ENCODE assay signal across 15 mouse cellular contexts in genomic region chr3:96225421-96225820, GRCm38 (mm10). TPM values are rescaled to one million over a fixed set of nuclear protein-coding genes. Genes with fewer than 3 reads are reported as not detected.
DNase-seq lines count a peak whose midpoint lies in the region; ATAC-seq lines count a peak whose summit lies in the region.
"Had no signal": no experiment of that assay in that cellular context is flagged by ENCODE, and none has a peak within 500 bp of the region (broad histone marks: within the 10 kb centered on the region; RNA-seq: fewer than 3 reads in every experiment).

No protein-coding gene starts in this region.

- no peak overlapping the region for H3K4me3 ChIP-seq in heart, embryonic 12.5 days
- H3K4me3 ChIP-seq in megakaryocyte, embryonic 14.5 days (replicated peaks), result peak overlapping the region; percentile 62
- no peak overlapping the region for H3K4me3 ChIP-seq in embryonic facial prominence, embryonic 10.5 days
- H3K4me3 ChIP-seq in macrophage (ENCODE audit: inconsistent target), result no peak overlapping the region
- H3K4me3 ChIP-seq: left cerebral cortex, adult 2 months; neural tube, embryonic 12.5 days had no signal

- peak overlapping the region; percentile 58; the same call in 1 of the 2 replicates for H3K9ac ChIP-seq in heart, embryonic 12.5 days
- H3K9ac ChIP-seq: neural tube, embryonic 12.5 days had no signal

- ATAC-seq in heart, embryonic 12.5 days (ENCODE audit: insufficient number of reproducible peaks, low FRiP score), result no peak
- no peak for ATAC-seq in megakaryocyte, adult 5-6 weeks (ENCODE audit: poor library complexity, severe bottlenecking)

- H3K4me2 ChIP-seq in heart, embryonic 12.5 days, result no peak overlapping the region
- H3K4me2 ChIP-seq: neural tube, embryonic 12.5 days had no signal

- no peak for DNase-seq in heart, adult 8-10 months (ENCODE audit: low spot score)
- DNase-seq in embryonic facial prominence, embryonic 10.5 days (ENCODE audit: low spot score), result no peak
- no peak for DNase-seq in ovary, postnatal 14 days (ENCODE audit: low spot score)
- DNase-seq: adrenal gland, postnatal 14 days; cerebellum, adult 11 months; embryo, embryonic 11 days; gastrocnemius, postnatal 25 days; right cerebral cortex, postnatal 14 days; thymus, postnatal 25 days had no signal

- H3K27ac ChIP-seq in heart, embryonic 12.5 days (ENCODE audit: poor library complexity, severe bottlenecking), result no peak overlapping the region
- H3K27ac ChIP-seq in embryonic facial prominence, embryonic 10.5 days (replicated peaks), result peak overlapping the region; percentile 48
- peak overlapping the region; percentile 94 for H3K27ac ChIP-seq in macrophage
- H3K27ac ChIP-seq: left cerebral cortex, adult 2 months; neural tube, embryonic 12.5 days had no signal

- no peaks in the 10 kb centered on the region for H3K9me3 ChIP-seq in heart, embryonic 12.5 days (replicated peaks)
- no peaks in the 10 kb centered on the region for H3K9me3 ChIP-seq in megakaryocyte, embryonic 14.5 days
- H3K9me3 ChIP-seq in embryonic facial prominence, embryonic 10.5 days, result no peaks in the 10 kb centered on the region
- H3K9me3 ChIP-seq: neural tube, embryonic 12.5 days had no signal

- H3K27me3 ChIP-seq in heart, embryonic 12.5 days (replicated peaks), result no peaks in the 10 kb centered on the region
- no peaks in the 10 kb centered on the region for H3K27me3 ChIP-seq in megakaryocyte, embryonic 14.5 days (replicated peaks)
- no peaks in the 10 kb centered on the region for H3K27me3 ChIP-seq in embryonic facial prominence, embryonic 10.5 days (replicated peaks; ENCODE audit: low read depth, poor library complexity, severe bottlenecking)
- H3K27me3 ChIP-seq: neural tube, embryonic 12.5 days had no signal

- H3K36me3 ChIP-seq in heart, embryonic 12.5 days, result no peaks in the 10 kb centered on the region
- no peaks in the 10 kb centered on the region for H3K36me3 ChIP-seq in megakaryocyte, embryonic 14.5 days (replicated peaks; ENCODE audit: low read length)
- no peaks in the 10 kb centered on the region for H3K36me3 ChIP-seq in embryonic facial prominence, embryonic 10.5 days (replicated peaks)
- H3K36me3 ChIP-seq in macrophage (ENCODE audit: inconsistent target), result no peaks in the 10 kb centered on the region
- H3K36me3 ChIP-seq: neural tube, embryonic 12.5 days had no signal

- H3K79me2 ChIP-seq in macrophage (ENCODE audit: inconsistent target), result peaks cover 46% of the 10 kb centered on the region

- H3K4me1 ChIP-seq in heart, embryonic 12.5 days (replicated peaks), result peaks cover 44% of the 10 kb centered on the region
- peaks cover 78% of the 10 kb centered on the region for H3K4me1 ChIP-seq in megakaryocyte, embryonic 14.5 days
- H3K4me1 ChIP-seq in embryonic facial prominence, embryonic 10.5 days, result peaks cover 54% of the 10 kb centered on the region

- 48% methylated on average over 2 of the region's 2 CpGs for WGBS in heart, embryonic 12.5 days
- 28% methylated on average over 2 of the region's 2 CpGs for WGBS in embryonic facial prominence, embryonic 10.5 days
- WGBS in macrophage (ENCODE audit: missing documents), result 90% methylated on average over 2 of the region's 2 CpGs

RNA-seq across cellular contexts. Expression of gene Hist2h2be, which starts 4.5 kb away (rescaled TPM):
- 5.0 and 5.7 TPM in 2 replicates for polyA plus RNA-seq in heart, embryonic 12.5 days (2016; fragmentation: Nextera tagmentation; extraction: Ambion mirVana)
- total RNA-seq in heart, adult 8-10 months (2022), result 10 to 100 TPM in 2 of 4 experiments, 1 to 10 TPM in 2; 8.3 to 10.2 (median 9.8) TPM
- 0.10 TPM in 1 of 2 replicates, not detected in the other for polyA plus RNA-seq in megakaryocyte, embryonic 14.5 days (2012; ENCODE audit: insufficient read depth, low replicate concordance)
- 10.2 and 11.9 TPM in 2 replicates for total RNA-seq in megakaryocyte, adult 5-6 weeks (2015)
- total RNA-seq in megakaryocyte, adult 5-6 weeks (2017), result 14.8 and 14.9 TPM in 2 replicates
- 6.4 and 7.8 TPM in 2 replicates for polyA plus RNA-seq in embryonic facial prominence, embryonic 10.5 days (2016; fragmentation: Nextera tagmentation; extraction: Ambion mirVana)
- 10 to 100 TPM in 6 of 26 experiments, 1 to 10 TPM in 14, under 1 TPM in 5, not detected in 1; 0.31 to 20.2 (median 2.9) TPM for total RNA-seq in macrophage (2018; cell fraction: chromatin; rRNA removed)
- 10 to 100 TPM in 2 of 26 experiments, 1 to 10 TPM in 24; 4.6 to 10.5 (median 6.7) TPM for total RNA-seq in macrophage (2018; cell fraction: cytosol; rRNA removed)
- 10 to 100 TPM in 9 of 26 experiments, 1 to 10 TPM in 16, under 1 TPM in 1; 0.82 to 40.9 (median 7.9) TPM for total RNA-seq in macrophage (2018; cell fraction: nucleus; rRNA removed)
- polyA plus RNA-seq in macrophage (2018), result 5.7 to 13.3 TPM (median 6.8 TPM) in 3 replicates

RNA-seq across cellular contexts. Expression of gene Hist2h2ac, which starts 4.7 kb away (rescaled TPM):
- polyA plus RNA-seq in heart, embryonic 12.5 days (2016; fragmentation: Nextera tagmentation; extraction: Ambion mirVana), result 4.4 and 5.9 TPM in 2 replicates
- 10 to 100 TPM; 17.5 to 26.5 (median 24.3) TPM for total RNA-seq in heart, adult 8-10 months (2022)
- 15.1 and 19.7 TPM in 2 replicates for polyA plus RNA-seq in megakaryocyte, embryonic 14.5 days (2012; ENCODE audit: insufficient read depth, low replicate concordance)
- total RNA-seq in megakaryocyte, adult 5-6 weeks (2015), result 43.3 and 49.5 TPM in 2 replicates
- total RNA-seq in megakaryocyte, adult 5-6 weeks (2017), result 3,888 and 4,875 TPM in 2 replicates
- 11.7 and 12.5 TPM in 2 replicates for polyA plus RNA-seq in embryonic facial prominence, embryonic 10.5 days (2016; fragmentation: Nextera tagmentation; extraction: Ambion mirVana)
- 100 to 1,000 TPM in 3 of 26 experiments, 10 to 100 TPM in 22, 1 to 10 TPM in 1; 8.5 to 162 (median 33.3) TPM for total RNA-seq in macrophage (2018; cell fraction: chromatin; rRNA removed)
- 100 to 1,000 TPM in 1 of 26 experiments, 10 to 100 TPM in 24, 1 to 10 TPM in 1; 8.8 to 103 (median 28.1) TPM for total RNA-seq in macrophage (2018; cell fraction: cytosol; rRNA removed)
- 100 to 1,000 TPM in 4 of 26 experiments, 10 to 100 TPM in 20, 1 to 10 TPM in 2; 7.5 to 119 (median 24.2) TPM for total RNA-seq in macrophage (2018; cell fraction: nucleus; rRNA removed)
- not detected in 3 replicates for polyA plus RNA-seq in macrophage (2018)

RNA-seq across cellular contexts. Expression of gene Hist2h2ab, which starts 5.8 kb away (rescaled TPM):
- not detected in 2 replicates for polyA plus RNA-seq in heart, embryonic 12.5 days (2016; fragmentation: Nextera tagmentation; extraction: Ambion mirVana)
- 1 to 10 TPM; 1.4 to 3.6 (median 2.9) TPM for total RNA-seq in heart, adult 8-10 months (2022)
- polyA plus RNA-seq in megakaryocyte, embryonic 14.5 days (2012; ENCODE audit: insufficient read depth, low replicate concordance), result not detected in 2 replicates
- 6.0 and 6.9 TPM in 2 replicates for total RNA-seq in megakaryocyte, adult 5-6 weeks (2015)
- 70.6 and 78.2 TPM in 2 replicates for total RNA-seq in megakaryocyte, adult 5-6 weeks (2017)
- 0.92 and 1.4 TPM in 2 replicates for polyA plus RNA-seq in embryonic facial prominence, embryonic 10.5 days (2016; fragmentation: Nextera tagmentation; extraction: Ambion mirVana)
- 1 to 10 TPM in 10 of 26 experiments, not detected in 16; 3.3 to 9.5 (median 4.8) TPM for total RNA-seq in macrophage (2018; cell fraction: chromatin; rRNA removed)
- total RNA-seq in macrophage (2018; cell fraction: cytosol; rRNA removed), result 1 to 10 TPM in 22 of 26 experiments, under 1 TPM in 3, not detected in 1; 0.75 to 6.4 (median 2.1) TPM
- total RNA-seq in macrophage (2018; cell fraction: nucleus; rRNA removed), result 1 to 10 TPM in 16 of 26 experiments, not detected in 10; 2.0 to 9.6 (median 4.5) TPM
- not detected in 3 replicates for polyA plus RNA-seq in macrophage (2018)

RNA-seq across cellular contexts. Expression of gene Bola1, which starts 5.9 kb away (rescaled TPM):
- 44.4 and 45.6 TPM in 2 replicates for polyA plus RNA-seq in heart, embryonic 12.5 days (2016; fragmentation: Nextera tagmentation; extraction: Ambion mirVana)
- total RNA-seq in heart, adult 8-10 months (2022), result 10 to 100 TPM; 24.1 to 35.6 (median 29.8) TPM
- 29.8 and 114 TPM in 2 replicates for polyA plus RNA-seq in megakaryocyte, embryonic 14.5 days (2012; ENCODE audit: insufficient read depth, low replicate concordance)
- 11.9 and 14.2 TPM in 2 replicates for total RNA-seq in megakaryocyte, adult 5-6 weeks (2015)
- 9.9 and 12.1 TPM in 2 replicates for total RNA-seq in megakaryocyte, adult 5-6 weeks (2017)
- polyA plus RNA-seq in embryonic facial prominence, embryonic 10.5 days (2016; fragmentation: Nextera tagmentation; extraction: Ambion mirVana), result 76.4 and 80.4 TPM in 2 replicates
- 1 to 10 TPM in 9 of 26 experiments, not detected in 17; 1.0 to 4.6 (median 3.0) TPM for total RNA-seq in macrophage (2018; cell fraction: chromatin; rRNA removed)
- total RNA-seq in macrophage (2018; cell fraction: cytosol; rRNA removed), result 10 to 100 TPM in 21 of 26 experiments, 1 to 10 TPM in 5; 7.3 to 20.6 (median 13.0) TPM
- total RNA-seq in macrophage (2018; cell fraction: nucleus; rRNA removed), result 1 to 10 TPM in 21 of 26 experiments, under 1 TPM in 1, not detected in 4; 0.85 to 9.4 (median 2.4) TPM
- polyA plus RNA-seq in macrophage (2018), result 5.3 to 18.4 TPM (median 17.6 TPM) in 3 replicates

RNA-seq across cellular contexts. Expression of gene Hist2h3c2, which starts 13.5 kb away (rescaled TPM):
- 2.5 and 3.7 TPM in 2 replicates for polyA plus RNA-seq in heart, embryonic 12.5 days (2016; fragmentation: Nextera tagmentation; extraction: Ambion mirVana)
- 1 to 10 TPM; 4.1 to 8.4 (median 6.8) TPM for total RNA-seq in heart, adult 8-10 months (2022)
- polyA plus RNA-seq in megakaryocyte, embryonic 14.5 days (2012; ENCODE audit: insufficient read depth, low replicate concordance), result 50.2 and 139 TPM in 2 replicates
- total RNA-seq in megakaryocyte, adult 5-6 weeks (2015), result 319 and 351 TPM in 2 replicates
- 146 and 157 TPM in 2 replicates for total RNA-seq in megakaryocyte, adult 5-6 weeks (2017)
- 4.9 and 6.6 TPM in 2 replicates for polyA plus RNA-seq in embryonic facial prominence, embryonic 10.5 days (2016; fragmentation: Nextera tagmentation; extraction: Ambion mirVana)
- total RNA-seq in macrophage (2018; cell fraction: chromatin; rRNA removed), result 10 to 100 TPM in 1 of 26 experiments, 1 to 10 TPM in 17, not detected in 8; 1.0 to 20.9 (median 3.0) TPM
- 10 to 100 TPM in 12 of 26 experiments, 1 to 10 TPM in 14; 4.0 to 26.3 (median 8.5) TPM for total RNA-seq in macrophage (2018; cell fraction: cytosol; rRNA removed)
- total RNA-seq in macrophage (2018; cell fraction: nucleus; rRNA removed), result 10 to 100 TPM in 3 of 26 experiments, 1 to 10 TPM in 20, under 1 TPM in 2, not detected in 1; 0.63 to 20.6 (median 3.2) TPM
- 2.4 to 4.9 TPM (median 3.8 TPM) in 3 replicates for polyA plus RNA-seq in macrophage (2018)
